Mouse (Mus musculus) spleen, adult 2 months (tissue): ENCODE measurements around the gene Pdzrn3. TPM values are rescaled to one million over a fixed set of nuclear protein-coding genes. Genes with fewer than 3 reads are reported as not detected.

Source experiments
- DNase-seq, 2 experiments: peaks; one replicate each; pipeline versions ENCODE4 v3.0.0 to v3.0.0-alpha.2; 2012 to 2021; ENCODE audit warnings: low spot score in 2 of 2, low read depth in 1 of 2
- H3K27ac ChIP-seq: fragments of 200-500 bp; 2 replicates; pipeline ENCODE4 v1.5.1; 2012; ENCODE audit warnings: low read length, inconsistent platforms; ENCODE audit not compliant: insufficient read depth
- H3K27me3 ChIP-seq: fragments of 200-500 bp; 2 replicates; pipeline ENCODE4 v1.6.1; 2012; ENCODE audit warnings: mild to moderate bottlenecking, moderate library complexity, low read length, inconsistent platforms; ENCODE audit not compliant: control insufficient read depth, insufficient read depth
- H3K36me3 ChIP-seq: fragments of 200-500 bp; 2 replicates; pipeline ENCODE4 v1.6.1; 2012; ENCODE audit warnings: mild to moderate bottlenecking, low read length, inconsistent platforms; ENCODE audit not compliant: control insufficient read depth, insufficient read depth
- H3K4me1 ChIP-seq: fragments of 200-500 bp; 2 replicates; pipeline ENCODE4 v1.6.1; 2011; ENCODE audit warnings: inconsistent platforms; ENCODE audit not compliant: control insufficient read depth, insufficient read depth, insufficient read length
- H3K4me3 ChIP-seq: fragments of 200-500 bp; 2 replicates; pipeline ENCODE4 v1.5.1; 2011; ENCODE audit warnings: mild to moderate bottlenecking, inconsistent platforms; ENCODE audit not compliant: insufficient read depth, insufficient read length; ENCODE audit errors: extremely low read depth
- CTCF ChIP-seq: fragments of 200-500 bp; IDR thresholded peaks from 2 replicates; pipeline ENCODE4 v1.5.1; 2011; ENCODE audit warnings: mild to moderate bottlenecking, inconsistent platforms; ENCODE audit not compliant: insufficient read depth, insufficient read length, insufficient replicate concordance; ENCODE audit errors: extremely low read depth
- POLR2A ChIP-seq: fragments of 200-500 bp; IDR thresholded peaks from 2 replicates; pipeline ENCODE4 v1.6.1; 2011; ENCODE audit warnings: low read depth, low read length, inconsistent platforms
- WGBS: fragments of 180-500 bp; shearing (Covaris S2); methylation state at CpG from one replicate; pipeline ENCODE4 v1.1.7; 2018; 5-methylcytosine and 5-hydroxymethylcytosine counted together
- polyA plus RNA-seq: library from polyadenylated mRNA; depleted of rRNA; stranded (reverse); fragments of >200 nt; gene quantifications from 2 replicates; pipeline ENCODE4 v1.2.3, GENCODE M21; 2012

The Pdzrn3 gene
- polyA plus RNA-seq, 1 experiment = 1.9 TPM

DNA sequence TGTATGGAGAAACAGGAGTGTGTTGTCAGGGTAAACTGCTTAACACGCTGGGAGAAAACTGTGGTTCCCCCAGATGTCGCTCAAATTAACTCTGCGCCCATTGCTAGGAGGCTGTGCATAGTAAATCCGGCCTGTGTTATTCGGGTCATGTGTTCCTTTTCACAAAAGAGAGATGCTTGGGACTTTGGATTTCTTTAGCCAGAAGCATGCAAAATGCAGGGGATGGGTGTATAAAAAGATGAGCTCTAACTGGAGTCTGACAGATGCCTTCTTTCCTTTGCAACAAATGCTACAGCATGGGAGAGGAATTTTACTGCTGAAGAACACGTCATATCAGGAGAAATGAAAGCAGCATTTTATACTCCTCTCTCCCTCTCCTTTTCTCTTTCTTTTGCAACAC is 190.4 kb downstream of the Pdzrn3 start:
- 62% methylated on average over 6 of the region's 6 CpGs for WGBS
- Histone ChIP-seq H3K4me3 (no peak overlapping the region), H3K4me1 (no peaks in the 10 kb centered on the region), H3K27ac (no peak overlapping the region), H3K27me3 (no peaks in the 10 kb centered on the region), H3K36me3 (no peaks in the 10 kb centered on the region)
- TF ChIP-seq POLR2A (no peak), CTCF (no peak)
- no peak for DNase-seq

DNA sequence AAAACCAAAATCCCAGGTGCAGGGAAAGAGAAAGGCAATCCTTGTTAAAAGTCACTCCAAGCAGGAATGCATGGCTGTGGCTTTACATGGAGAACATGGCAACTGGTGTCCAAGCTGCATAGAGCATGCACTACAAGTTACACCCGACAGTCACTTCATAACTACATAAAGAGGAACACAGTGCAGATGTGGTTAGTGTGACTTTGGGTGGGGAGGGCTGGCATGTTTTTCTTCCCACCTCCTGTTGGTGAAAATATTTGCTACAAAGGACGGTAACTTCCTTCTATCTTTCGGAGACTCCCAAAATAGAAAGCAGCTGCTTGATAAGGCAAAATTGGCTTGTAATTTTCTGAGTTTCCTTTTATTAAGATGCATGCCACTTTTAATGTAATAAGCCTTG is 190.8 kb downstream of the Pdzrn3 start:
- H3K27ac ChIP-seq = no peak overlapping the region
- H3K4me3 ChIP-seq = no peak overlapping the region
- no peaks in the 10 kb centered on the region for H3K4me1 ChIP-seq
- 4% methylated on average over 3 of the region's 3 CpGs for WGBS
- no peak for DNase-seq
- no peaks in the 10 kb centered on the region for H3K36me3 ChIP-seq
- H3K27me3 ChIP-seq = no peaks in the 10 kb centered on the region
- no peak for TF ChIP-seq CTCF
- TF ChIP-seq POLR2A = no peak

GRCm38 (mm10) chr6:101184103-101184785 is 193.5 kb downstream of the Pdzrn3 start:
- Histone ChIP-seq H3K27ac (no peak overlapping the region), H3K36me3 (no peaks in the 10 kb centered on the region), H3K4me1 (no peaks in the 10 kb centered on the region), H3K4me3 (no peak overlapping the region), H3K27me3 (no peaks in the 10 kb centered on the region)
- 89% methylated on average over 10 of the region's 10 CpGs for WGBS
- no peak for DNase-seq
- TF ChIP-seq POLR2A (no peak), CTCF (no peak)

- Histone ChIP-seq H3K36me3 (no peaks in the 10 kb centered on the region), H3K4me3 (no peak overlapping the region), H3K4me1 (no peaks in the 10 kb centered on the region), H3K27ac (no peak overlapping the region), H3K27me3 (no peaks in the 10 kb centered on the region)
- no peak for DNase-seq
- 82% methylated on average over 7 of the region's 7 CpGs for WGBS
- TF ChIP-seq POLR2A (no peak), CTCF (no peak)
These were observed 207.0 kb downstream of the Pdzrn3 start for GRCm38 (mm10) chr6:101170699-101171098.

GRCm38 (mm10) chr6:101153511-101153921 is 224.2 kb downstream of the Pdzrn3 start:
- Histone ChIP-seq H3K27me3 (no peaks in the 10 kb centered on the region), H3K36me3 (no peaks in the 10 kb centered on the region), H3K4me3 (no peak overlapping the region), H3K27ac (no peak overlapping the region), H3K4me1 (no peaks in the 10 kb centered on the region)
- WGBS = 93% methylated on average over 1 of the region's 1 CpGs
- no peak for DNase-seq
- TF ChIP-seq CTCF = no peak
- no peak for TF ChIP-seq POLR2A

GRCm38 (mm10) chr6:101135368-101135767 is 242.3 kb downstream of the Pdzrn3 start:
- TF ChIP-seq CTCF (no peak), POLR2A (no peak)
- H3K4me1 ChIP-seq = no peaks in the 10 kb centered on the region
- WGBS = 77% methylated on average over 3 of the region's 3 CpGs

GRCm38 (mm10) chr6:101125396-101125795 is 252.3 kb downstream of the Pdzrn3 start:
- no peak for DNase-seq
- Histone ChIP-seq H3K27me3 (no peaks in the 10 kb centered on the region), H3K4me3 (no peak overlapping the region), H3K4me1 (no peaks in the 10 kb centered on the region), H3K36me3 (no peaks in the 10 kb centered on the region), H3K27ac (no peak overlapping the region)
- TF ChIP-seq POLR2A (no peak), CTCF (no peak)
- 62% methylated on average over 5 of the region's 5 CpGs for WGBS

More at GRCm38 (mm10) chr6:101135368-101135767, 242.3 kb downstream of the Pdzrn3 start:
- DNase-seq = no peak
- Histone ChIP-seq H3K36me3 (no peaks in the 10 kb centered on the region), H3K27me3 (no peaks in the 10 kb centered on the region), H3K4me3 (no peak overlapping the region), H3K27ac (no peak overlapping the region)
